Mouse (Mus musculus) kidney, adult 2 months (tissue): ENCODE measurements around the gene Dab2.

ENCODE experiments used
- CTCF ChIP-seq: fragments of 200-500 bp; conservative IDR thresholded peaks from 2 replicates; pipeline ENCODE4 v1.5.1; 2011; ENCODE audit warnings: low read depth, mild to moderate bottlenecking, control low read depth, low read length, moderate library complexity, mixed read lengths; ENCODE audit not compliant: insufficient read depth, insufficient read length
- POLR2A ChIP-seq: fragments of 200-500 bp; IDR thresholded peaks from one replicate; pipeline ENCODE4 v1.6.1; 2011; ENCODE audit warnings: low read depth, low read length, control low read depth

DNA sequence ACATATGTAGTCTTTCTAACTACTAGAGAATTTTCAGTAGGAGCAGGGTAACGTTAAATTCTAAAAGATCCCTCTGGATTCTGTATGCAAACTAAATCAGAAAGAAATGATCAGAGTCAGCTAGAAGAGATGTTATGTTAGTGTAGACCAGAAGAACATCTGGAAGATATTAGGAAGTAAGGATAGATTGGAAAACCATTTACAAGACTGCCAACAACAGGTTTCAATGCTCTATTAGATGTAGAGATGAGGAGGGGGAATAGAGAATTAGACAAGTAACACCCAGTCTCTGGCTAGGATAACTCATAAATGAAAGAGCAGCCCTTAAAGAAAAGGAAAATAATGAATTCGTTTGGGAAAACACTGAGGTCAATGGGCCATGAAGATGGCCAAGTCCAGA is 154.9 kb downstream of the Dab2 start:
- TF ChIP-seq CTCF (no peak), POLR2A (no peak)
